Mouse (Mus musculus): Measurements from ENCODE around the gene Ptcd2.

DNA sequence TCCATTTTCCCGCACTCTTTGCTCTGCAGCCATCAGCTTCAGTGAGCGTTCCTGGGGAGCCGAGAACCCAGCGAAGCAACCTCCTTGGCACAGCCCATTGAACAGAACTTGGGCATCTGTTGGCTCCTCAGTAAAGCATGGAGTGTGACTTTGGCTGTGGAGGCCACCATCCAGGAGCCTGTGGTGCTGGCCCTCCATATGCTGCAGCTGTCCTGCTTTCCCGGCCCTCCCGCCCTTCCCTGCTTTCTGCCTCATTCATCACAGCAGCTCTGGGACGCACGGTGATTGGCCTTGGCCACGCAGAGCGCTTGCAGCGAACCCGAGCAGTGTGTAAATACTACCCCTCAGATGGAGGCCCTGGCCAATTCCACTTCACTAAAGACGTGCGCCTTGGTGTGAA is 14.4 kb upstream of the Ptcd2 start:
- no peak for TF ChIP-seq GATA1 (IDR thresholded peaks at IDR 0.05; ENCODE audit: borderline replicate concordance, low read length)
- TF ChIP-seq FLI1 (IDR thresholded peaks at IDR 0.05; ENCODE audit: low read length), result no peak
